Mouse (Mus musculus): ENCODE results near the gene Bst2. TPM values are rescaled to one million over a fixed set of nuclear protein-coding genes. Genes with fewer than 3 reads are reported as not detected.

Gene Bst2
- 371 and 457 TPM in 2 replicates for polyA plus RNA-seq (2012; rRNA removed)

DNA sequence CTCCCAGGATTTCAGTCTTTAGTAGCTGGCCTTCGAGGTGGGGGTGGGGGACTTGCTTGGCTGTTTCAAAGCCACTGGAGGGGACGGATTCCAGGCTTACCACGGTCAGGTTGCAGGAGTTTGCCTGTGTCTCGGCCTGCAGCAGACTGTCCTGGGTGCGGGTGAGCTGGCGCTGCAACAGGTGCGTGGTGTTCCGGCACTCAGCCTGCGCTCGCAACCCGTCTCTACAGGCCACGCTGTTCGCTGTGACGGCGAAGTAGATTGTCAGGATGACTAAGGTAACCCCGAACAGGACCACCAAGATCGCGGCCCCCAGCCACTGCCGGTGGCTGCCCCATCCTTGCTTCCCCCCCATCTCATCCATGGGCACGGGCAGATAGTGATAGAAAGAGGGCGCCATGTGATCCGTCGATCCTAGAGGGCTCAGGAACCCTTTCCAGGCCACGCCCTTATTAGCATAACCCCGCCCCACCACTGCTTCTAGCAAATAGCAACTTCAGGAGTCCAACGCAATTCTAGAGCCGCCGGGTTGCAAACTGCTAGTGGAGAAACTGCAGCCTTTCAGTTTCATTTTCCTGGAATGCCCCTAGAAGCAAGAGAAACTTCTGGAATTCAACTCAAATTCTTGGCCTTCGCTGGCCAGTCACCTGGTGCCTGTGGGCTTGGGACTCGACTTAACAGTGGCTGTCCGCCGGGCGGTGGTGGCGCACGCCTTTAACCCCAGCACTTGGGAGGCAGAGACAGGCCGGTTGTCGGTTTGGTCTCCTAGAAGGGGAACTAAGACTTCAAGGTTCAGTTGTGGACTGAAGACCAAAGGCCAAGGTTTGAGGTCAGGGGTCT, at the start of gene Bst2:
Bst2 (minus strand) TSS at position 429 of the 840 bp plus-strand sequence.
- Histone ChIP-seq H3K4me1 (ENCODE audit: control insufficient read depth, insufficient read depth, insufficient read length) (peaks cover 12% of the 10 kb centered on the region; the same call in 1 of the 2 replicates), H3K36me3 (ENCODE audit: control insufficient read depth, insufficient read depth, low read length) (no peaks in the 10 kb centered on the region), H3K27me3 (ENCODE audit: control insufficient read depth, insufficient read depth, low read length) (no peaks in the 10 kb centered on the region), H3K4me3 (ENCODE audit: extremely low read depth, insufficient read depth, insufficient read length) (peak within 1 kb of the TSS; percentile 93), H3K27ac (ENCODE audit: insufficient read depth, low read length) (peak within 1 kb of the TSS; percentile 92)
- DNase-seq (ENCODE audit: low read depth in 1 of 2, low spot score in 2 of 2): peak; percentile 83 to 86
- no peak for TF ChIP-seq CTCF (IDR thresholded peaks at IDR 0.05; ENCODE audit: extremely low read depth, insufficient read depth, insufficient read length, insufficient replicate concordance)
- peak; percentile 16 for TF ChIP-seq POLR2A (IDR thresholded peaks at IDR 0.05; ENCODE audit: low read depth, low read length)
- under 1% methylated on average over 37 of the region's 37 CpGs for WGBS

DNA sequence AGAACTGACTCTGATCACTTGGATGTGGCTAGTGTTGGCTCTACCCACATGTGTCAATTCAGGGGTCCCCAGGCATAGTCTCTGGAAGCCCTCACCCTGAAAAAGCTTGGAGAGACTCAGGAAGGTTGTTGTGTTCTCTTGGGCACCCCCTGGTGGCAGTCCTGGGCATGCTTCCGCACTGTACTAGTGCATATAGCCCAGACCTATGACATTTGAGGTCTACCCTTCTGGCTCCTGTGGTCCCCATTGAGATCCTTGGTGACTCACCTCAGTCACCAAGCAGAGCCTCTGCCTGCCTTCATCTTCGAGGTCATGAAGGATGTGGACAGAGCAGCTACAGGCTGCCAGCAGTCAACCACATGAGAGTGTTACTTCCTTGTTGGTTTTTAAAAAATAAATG, 49.6 kb upstream of the Bst2 start:
- no peak for DNase-seq (ENCODE audit: low read depth in 1 of 2, low spot score in 2 of 2)
- H3K4me1 ChIP-seq (ENCODE audit: control insufficient read depth, insufficient read depth, insufficient read length): peaks cover 3% of the 10 kb centered on the region; the same call in 1 of the 2 replicates
- H3K27ac ChIP-seq (ENCODE audit: insufficient read depth, low read length): no peak overlapping the region
- H3K4me3 ChIP-seq (ENCODE audit: extremely low read depth, insufficient read depth, insufficient read length): no peak overlapping the region
- no peaks in the 10 kb centered on the region for H3K36me3 ChIP-seq (ENCODE audit: control insufficient read depth, insufficient read depth, low read length)
- H3K27me3 ChIP-seq (ENCODE audit: control insufficient read depth, insufficient read depth, low read length): no peaks in the 10 kb centered on the region
- WGBS: 51% methylated on average over 2 of the region's 2 CpGs
- TF ChIP-seq POLR2A (IDR thresholded peaks at IDR 0.05; ENCODE audit: low read depth, low read length): no peak
- TF ChIP-seq CTCF (IDR thresholded peaks at IDR 0.05; ENCODE audit: extremely low read depth, insufficient read depth, insufficient read length, insufficient replicate concordance): peak; percentile 42; the same call in 1 of the 2 replicates

DNA sequence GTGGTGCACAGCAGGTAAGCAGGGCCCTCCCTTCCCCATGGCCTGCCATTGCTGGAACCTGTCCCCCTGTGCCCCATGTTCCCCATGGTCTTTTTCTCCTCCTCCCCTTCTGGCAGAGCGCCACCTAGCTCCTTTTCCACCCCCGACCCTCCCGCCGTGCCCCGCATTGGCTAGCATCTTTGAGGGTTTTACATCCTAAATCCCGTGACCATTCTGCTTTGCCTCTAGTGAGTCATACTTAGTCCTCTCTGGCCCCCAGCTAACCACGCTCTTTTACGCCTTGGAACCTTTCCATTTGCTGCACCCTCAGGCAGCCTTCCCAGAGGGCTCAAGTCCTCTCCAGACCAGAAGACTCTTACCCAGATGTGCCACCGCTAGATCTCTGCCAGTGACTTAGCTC, 42.9 kb upstream of the Bst2 start:
- 91% methylated on average over 8 of the region's 9 CpGs for WGBS
- no peaks in the 10 kb centered on the region for H3K36me3 ChIP-seq (ENCODE audit: control insufficient read depth, insufficient read depth, low read length)
- no peak overlapping the region for H3K27ac ChIP-seq (ENCODE audit: insufficient read depth, low read length)
- H3K4me3 ChIP-seq (ENCODE audit: extremely low read depth, insufficient read depth, insufficient read length): no peak overlapping the region
- no peaks in the 10 kb centered on the region for H3K27me3 ChIP-seq (ENCODE audit: control insufficient read depth, insufficient read depth, low read length)
- TF ChIP-seq POLR2A (IDR thresholded peaks at IDR 0.05; ENCODE audit: low read depth, low read length) (no peak), CTCF (IDR thresholded peaks at IDR 0.05; ENCODE audit: extremely low read depth, insufficient read depth, insufficient read length, insufficient replicate concordance) (no peak)
- no peak for DNase-seq (ENCODE audit: low read depth in 1 of 2, low spot score in 2 of 2)
- no peaks in the 10 kb centered on the region for H3K4me1 ChIP-seq (ENCODE audit: control insufficient read depth, insufficient read depth, insufficient read length)

DNA sequence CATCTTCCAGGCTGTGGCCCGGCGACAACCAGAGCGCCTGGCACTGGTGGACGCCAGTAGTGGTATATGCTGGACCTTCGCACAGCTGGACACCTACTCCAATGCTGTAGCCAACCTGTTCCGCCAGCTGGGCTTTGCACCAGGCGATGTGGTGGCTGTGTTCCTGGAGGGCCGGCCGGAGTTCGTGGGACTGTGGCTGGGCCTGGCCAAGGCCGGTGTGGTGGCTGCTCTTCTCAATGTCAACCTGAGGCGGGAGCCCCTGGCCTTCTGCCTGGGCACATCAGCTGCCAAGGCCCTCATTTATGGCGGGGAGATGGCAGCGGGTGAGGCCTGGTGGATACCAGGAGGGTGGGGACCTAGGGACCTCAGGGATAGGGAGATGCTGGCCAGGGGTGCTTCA, 42.2 kb upstream of the Bst2 start:
- 94% methylated on average over 14 of the region's 14 CpGs for WGBS
- H3K4me1 ChIP-seq (ENCODE audit: control insufficient read depth, insufficient read depth, insufficient read length): no peaks in the 10 kb centered on the region
- H3K4me3 ChIP-seq (ENCODE audit: extremely low read depth, insufficient read depth, insufficient read length): no peak overlapping the region
- H3K27ac ChIP-seq (ENCODE audit: insufficient read depth, low read length): no peak overlapping the region
- H3K27me3 ChIP-seq (ENCODE audit: control insufficient read depth, insufficient read depth, low read length): no peaks in the 10 kb centered on the region
- no peak for TF ChIP-seq POLR2A (IDR thresholded peaks at IDR 0.05; ENCODE audit: low read depth, low read length)
- no peak for TF ChIP-seq CTCF (IDR thresholded peaks at IDR 0.05; ENCODE audit: extremely low read depth, insufficient read depth, insufficient read length, insufficient replicate concordance)
- H3K36me3 ChIP-seq (ENCODE audit: control insufficient read depth, insufficient read depth, low read length): no peaks in the 10 kb centered on the region
- DNase-seq (ENCODE audit: low read depth in 1 of 2, low spot score in 2 of 2): no peak

DNA sequence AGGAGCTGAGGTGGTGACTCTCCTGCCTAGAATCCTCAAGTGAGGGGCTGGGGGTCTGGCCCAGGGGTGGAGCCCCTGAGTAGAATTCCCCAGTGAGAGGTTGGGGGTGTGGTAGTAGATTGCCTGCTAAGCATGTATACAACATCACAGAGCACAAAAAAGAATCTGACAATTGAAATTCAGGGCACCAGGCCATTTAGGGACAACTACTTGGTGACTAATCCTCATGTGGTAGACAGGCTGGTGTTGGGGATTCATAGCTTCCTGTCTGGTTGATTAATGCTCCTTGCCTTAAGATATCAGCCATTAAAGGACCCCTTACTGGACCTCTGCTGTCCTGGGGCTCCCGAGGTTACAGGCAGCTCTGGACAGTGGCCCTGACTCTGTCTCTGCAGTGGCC, 41.8 kb upstream of the Bst2 start:
- TF ChIP-seq CTCF (IDR thresholded peaks at IDR 0.05; ENCODE audit: extremely low read depth, insufficient read depth, insufficient read length, insufficient replicate concordance) (no peak), POLR2A (IDR thresholded peaks at IDR 0.05; ENCODE audit: low read depth, low read length) (no peak)
- H3K4me1 ChIP-seq (ENCODE audit: control insufficient read depth, insufficient read depth, insufficient read length): no peaks in the 10 kb centered on the region
- no peak overlapping the region for H3K27ac ChIP-seq (ENCODE audit: insufficient read depth, low read length)
- WGBS: 75% methylated on average over 1 of the region's 1 CpGs
- H3K36me3 ChIP-seq (ENCODE audit: control insufficient read depth, insufficient read depth, low read length): no peaks in the 10 kb centered on the region
- no peak for DNase-seq (ENCODE audit: low read depth in 1 of 2, low spot score in 2 of 2)
- H3K4me3 ChIP-seq (ENCODE audit: extremely low read depth, insufficient read depth, insufficient read length): no peak overlapping the region
- H3K27me3 ChIP-seq (ENCODE audit: control insufficient read depth, insufficient read depth, low read length): no peaks in the 10 kb centered on the region

DNA sequence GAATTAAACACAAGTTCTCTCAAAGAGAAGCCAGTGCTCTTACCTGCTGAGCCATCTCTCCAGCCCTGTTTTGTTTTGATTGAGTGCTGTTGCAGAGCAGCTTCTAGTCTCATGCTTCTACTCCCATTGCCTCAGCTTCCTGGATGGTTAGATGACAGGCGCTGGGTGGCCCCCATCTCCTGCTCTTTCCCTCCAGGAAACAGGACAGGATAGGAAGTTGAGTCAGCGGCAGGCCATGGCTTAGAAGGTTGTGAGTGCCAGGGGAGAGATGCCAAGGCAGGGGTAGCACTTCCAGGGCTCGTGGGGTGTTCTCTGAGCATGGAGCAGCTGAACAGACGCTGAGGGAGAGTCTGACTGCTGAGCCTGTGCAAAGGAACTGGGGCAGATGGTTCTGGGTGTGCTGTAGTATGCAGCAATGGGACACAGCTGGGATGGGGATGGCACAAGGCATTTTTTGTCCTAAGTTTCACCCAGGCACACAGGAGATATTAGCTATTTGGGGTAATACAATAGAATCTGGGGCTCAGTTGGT, 40.7 kb upstream of the Bst2 start:
- no peaks in the 10 kb centered on the region for H3K4me1 ChIP-seq (ENCODE audit: control insufficient read depth, insufficient read depth, insufficient read length)
- H3K27ac ChIP-seq (ENCODE audit: insufficient read depth, low read length): no peak overlapping the region
- H3K27me3 ChIP-seq (ENCODE audit: control insufficient read depth, insufficient read depth, low read length): no peaks in the 10 kb centered on the region
- 67% methylated on average over 4 of the region's 4 CpGs for WGBS
- DNase-seq (ENCODE audit: low read depth in 1 of 2, low spot score in 2 of 2): no peak
- no peak for TF ChIP-seq POLR2A (IDR thresholded peaks at IDR 0.05; ENCODE audit: low read depth, low read length)
- TF ChIP-seq CTCF (IDR thresholded peaks at IDR 0.05; ENCODE audit: extremely low read depth, insufficient read depth, insufficient read length, insufficient replicate concordance): no peak
- H3K36me3 ChIP-seq (ENCODE audit: control insufficient read depth, insufficient read depth, low read length): no peaks in the 10 kb centered on the region
- no peak overlapping the region for H3K4me3 ChIP-seq (ENCODE audit: extremely low read depth, insufficient read depth, insufficient read length)

DNA sequence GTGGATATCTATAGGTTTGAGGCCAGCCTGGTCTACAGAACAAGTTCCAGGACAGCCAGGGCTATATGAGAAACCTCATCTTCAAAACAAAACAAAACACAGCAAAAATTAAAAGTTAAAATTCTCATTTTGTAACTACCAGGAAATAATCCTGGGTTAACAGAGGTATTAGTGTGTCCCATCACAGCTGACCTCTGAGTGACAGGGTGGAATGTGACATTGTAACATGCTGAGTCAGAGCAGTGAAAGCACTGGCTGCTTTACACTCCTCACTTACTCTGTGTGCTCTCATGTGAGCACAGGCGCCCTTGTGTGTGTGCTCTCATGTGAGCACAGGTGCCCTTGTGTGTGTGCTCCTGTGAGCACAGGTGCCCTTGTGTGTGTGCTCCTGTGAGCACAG, 37.8 kb upstream of the Bst2 start:
- Histone ChIP-seq H3K36me3 (ENCODE audit: control insufficient read depth, insufficient read depth, low read length) (no peaks in the 10 kb centered on the region), H3K27ac (ENCODE audit: insufficient read depth, low read length) (no peak overlapping the region), H3K27me3 (ENCODE audit: control insufficient read depth, insufficient read depth, low read length) (no peaks in the 10 kb centered on the region), H3K4me1 (ENCODE audit: control insufficient read depth, insufficient read depth, insufficient read length) (no peaks in the 10 kb centered on the region; the same call in 1 of the 2 replicates), H3K4me3 (ENCODE audit: extremely low read depth, insufficient read depth, insufficient read length) (no peak overlapping the region)
- 86% methylated on average over 1 of the region's 1 CpGs for WGBS
- TF ChIP-seq POLR2A (IDR thresholded peaks at IDR 0.05; ENCODE audit: low read depth, low read length) (no peak), CTCF (IDR thresholded peaks at IDR 0.05; ENCODE audit: extremely low read depth, insufficient read depth, insufficient read length, insufficient replicate concordance) (no peak)
- no peak for DNase-seq (ENCODE audit: low read depth in 1 of 2, low spot score in 2 of 2)

Data from spleen, adult 2 months (tissue).